Mouse (Mus musculus) MEL (cell line): ENCODE data around the gene Psap. TPM values are rescaled to one million over a fixed set of nuclear protein-coding genes. Genes with fewer than 3 reads are reported as not detected.

Source experiments
- DNase-seq: peaks from one replicate; pipeline ENCODE4 v3.0.0; 2011; ENCODE audit warnings: low read depth, low spot score
- H3K27ac ChIP-seq: 2 replicates; pipeline ENCODE4 v1.5.1; 2012; ENCODE audit warnings: low read depth, mild to moderate bottlenecking, control low read depth, low read length, moderate library complexity; ENCODE audit not compliant: control insufficient read depth
- H3K27me3 ChIP-seq, 2 experiments: fragments of 150-350 bp in 1 of 2; sonication (generic) in 1 of 2; 2 replicates each; pipeline ENCODE4 v1.6.1; 2012; ENCODE audit warnings: low read length in 2 of 2, mild to moderate bottlenecking in 2 of 2, improper control_type of control experiment in 1 of 2, moderate library complexity in 1 of 2; ENCODE audit not compliant: insufficient read depth in 2 of 2, control insufficient read depth in 1 of 2
- H3K36me3 ChIP-seq, 2 experiments: 2 replicates each; pipeline ENCODE4 v1.6.1; 2012 to 2014; ENCODE audit warnings: low read length in 2 of 2, improper control_type of control experiment in 1 of 2, inconsistent platforms in 1 of 2, mild to moderate bottlenecking in 1 of 2; ENCODE audit not compliant: insufficient read depth in 2 of 2, control insufficient read depth in 1 of 2
- H3K4me1 ChIP-seq, 2 experiments: fragments of 150-350 bp in 1 of 2; sonication (generic) in 1 of 2; 2 replicates each; pipeline ENCODE4 v1.6.1; 2012; ENCODE audit warnings: low read length in 2 of 2, improper control_type of control experiment in 1 of 2, mild to moderate bottlenecking in 1 of 2; ENCODE audit not compliant: insufficient read depth in 2 of 2, control insufficient read depth in 1 of 2
- H3K4me3 ChIP-seq, 2 experiments: fragments of 150-350 bp in 1 of 2; sonication (generic) in 1 of 2; 2 replicates each; pipeline ENCODE4 v1.5.1; 2012; ENCODE audit warnings: low read depth in 2 of 2, low read length in 2 of 2, mild to moderate bottlenecking in 2 of 2, moderate library complexity in 2 of 2, control low read depth in 1 of 2, improper control_type of control experiment in 1 of 2; ENCODE audit not compliant: control insufficient read depth in 1 of 2, insufficient read depth in 1 of 2
- H3K79me2 ChIP-seq: 2 replicates; pipeline ENCODE4 v1.6.1; 2012; ENCODE audit warnings: mild to moderate bottlenecking, low read length, moderate library complexity; ENCODE audit not compliant: control insufficient read depth, poor library complexity, insufficient read depth
- H3K9ac ChIP-seq: 2 replicates; pipeline ENCODE4 v1.6.1; 2012; ENCODE audit warnings: low read depth, mild to moderate bottlenecking, control low read depth, low read length, moderate library complexity; ENCODE audit not compliant: control insufficient read depth, poor library complexity, severe bottlenecking
- H3K9me3 ChIP-seq: fragments of 150-350 bp; sonication (generic); replicated peaks from 2 replicates; pipeline ENCODE4 v1.6.1; 2012; ENCODE audit warnings: mild to moderate bottlenecking, low read length, improper control_type of control experiment, moderate library complexity; ENCODE audit not compliant: insufficient read depth
- CHD1 ChIP-seq: IDR thresholded peaks from 2 replicates; pipeline ENCODE4 v1.6.1; 2012; ENCODE audit warnings: low read depth, mild to moderate bottlenecking, inconsistent platforms, low read length, improper control_type of control experiment
- CHD2 ChIP-seq: IDR thresholded peaks from 2 replicates; pipeline ENCODE4 v1.6.1; 2011; ENCODE audit warnings: low read length, improper control_type of control experiment
- CTCF ChIP-seq, 3 experiments: IDR thresholded peaks in 2 of 3; conservative IDR thresholded peaks in 1 of 3; 2 replicates each; pipeline ENCODE4 v1.5.1; 2011 to 2012; ENCODE audit warnings: low read length in 3 of 3, low read depth in 2 of 3, mild to moderate bottlenecking in 2 of 3, improper control_type of control experiment in 1 of 3, inconsistent platforms in 1 of 3, mixed read lengths in 1 of 3, moderate library complexity in 1 of 3; ENCODE audit not compliant: control insufficient read depth in 1 of 3, insufficient read depth in 1 of 3, poor library complexity in 1 of 3, severe bottlenecking in 1 of 3
- E2F4 ChIP-seq: IDR thresholded peaks from 2 replicates; pipeline ENCODE4 v1.6.1; 2011; ENCODE audit warnings: low read depth, low read length, improper control_type of control experiment, borderline replicate concordance
- ELF1 ChIP-seq: IDR thresholded peaks from 2 replicates; pipeline ENCODE4 v1.6.1; 2014; ENCODE audit warnings: low read depth, mild to moderate bottlenecking, inconsistent platforms, low read length, improper control_type of control experiment, moderate library complexity
- ETS1 ChIP-seq: IDR thresholded peaks from 2 replicates; pipeline ENCODE4 v1.6.1; 2012; ENCODE audit warnings: low read depth, mild to moderate bottlenecking, inconsistent platforms, low read length, improper control_type of control experiment, moderate library complexity
- GABPA ChIP-seq: IDR thresholded peaks from 2 replicates; pipeline ENCODE4 v1.6.1; 2012; ENCODE audit warnings: low read depth, mild to moderate bottlenecking, inconsistent platforms, low read length, improper control_type of control experiment, moderate library complexity
- HCFC1 ChIP-seq: IDR thresholded peaks from 2 replicates; pipeline ENCODE4 v1.6.1; 2012; ENCODE audit warnings: low read depth, mild to moderate bottlenecking, inconsistent platforms, low read length, improper control_type of control experiment, moderate library complexity
- JUND ChIP-seq: IDR thresholded peaks from 2 replicates; pipeline ENCODE4 v1.6.1; 2011; ENCODE audit warnings: low read depth, mild to moderate bottlenecking, improper control_type of control experiment, low read length
- KAT2A ChIP-seq: conservative IDR thresholded peaks from 2 replicates; pipeline ENCODE4 v1.6.1; 2012; ENCODE audit warnings: low read depth, low read length, improper control_type of control experiment, inconsistent platforms
- MAFK ChIP-seq: IDR thresholded peaks from 2 replicates; pipeline ENCODE4 v1.6.1; 2011; ENCODE audit warnings: low read depth, mild to moderate bottlenecking, low read length, improper control_type of control experiment, borderline replicate concordance
- MAZ ChIP-seq: IDR thresholded peaks from 2 replicates; pipeline ENCODE4 v1.6.1; 2012; ENCODE audit warnings: low read depth, mild to moderate bottlenecking, inconsistent platforms, low read length, improper control_type of control experiment
- MEF2A ChIP-seq: IDR thresholded peaks from 2 replicates; pipeline ENCODE4 v1.6.1; 2014; ENCODE audit warnings: low read depth, mild to moderate bottlenecking, inconsistent platforms, low read length, improper control_type of control experiment; ENCODE audit not compliant: poor library complexity, insufficient replicate concordance, severe bottlenecking; ENCODE audit errors: extremely low read depth
- MXI1 ChIP-seq: IDR thresholded peaks from 2 replicates; pipeline ENCODE4 v1.6.1; 2011; ENCODE audit warnings: mild to moderate bottlenecking, low read depth, low read length, improper control_type of control experiment
- MYB ChIP-seq: IDR thresholded peaks from 2 replicates; pipeline ENCODE4 v1.6.1; 2011; ENCODE audit warnings: mild to moderate bottlenecking, low read depth, low read length, improper control_type of control experiment
- MYC ChIP-seq: IDR thresholded peaks from 2 replicates; pipeline ENCODE4 v1.6.1; 2011; ENCODE audit warnings: low read depth, mild to moderate bottlenecking, low read length, improper control_type of control experiment, moderate library complexity
- NRF1 ChIP-seq: IDR thresholded peaks from 2 replicates; pipeline ENCODE4 v1.6.1; 2014; ENCODE audit warnings: low read depth, mild to moderate bottlenecking, inconsistent platforms, low read length, improper control_type of control experiment, moderate library complexity; ENCODE audit not compliant: poor library complexity, insufficient read depth, severe bottlenecking
- POLR2A ChIP-seq, 2 experiments: IDR thresholded peaks; 2 replicates each; pipeline ENCODE4 v1.6.1; 2011 to 2012; ENCODE audit warnings: low read length in 2 of 2, mild to moderate bottlenecking in 2 of 2, control low read depth in 1 of 2, improper control_type of control experiment in 1 of 2, low read depth in 1 of 2, moderate library complexity in 1 of 2; ENCODE audit not compliant: control insufficient read depth in 1 of 2, insufficient read depth in 1 of 2, poor library complexity in 1 of 2
- POLR2AphosphoS2 ChIP-seq: IDR thresholded peaks from 2 replicates; pipeline ENCODE4 v1.6.1; 2011; ENCODE audit warnings: low read length, improper control_type of control experiment
- POLR2AphosphoS5 ChIP-seq: IDR thresholded peaks from 2 replicates; pipeline ENCODE4 v1.6.1; 2012; ENCODE audit warnings: low read depth, borderline replicate concordance, mild to moderate bottlenecking, inconsistent platforms, low read length, moderate library complexity, mixed read lengths
- RAD21 ChIP-seq: IDR thresholded peaks from 2 replicates; pipeline ENCODE4 v1.6.1; 2011; ENCODE audit warnings: mild to moderate bottlenecking, low read depth, low read length, improper control_type of control experiment
- RCOR1 ChIP-seq: IDR thresholded peaks from 2 replicates; pipeline ENCODE4 v1.6.1; 2012; ENCODE audit warnings: low read depth, mild to moderate bottlenecking, inconsistent platforms, low read length, improper control_type of control experiment
- SIN3A ChIP-seq: IDR thresholded peaks from 2 replicates; pipeline ENCODE4 v1.6.1; 2012; ENCODE audit warnings: low read length, improper control_type of control experiment, inconsistent platforms
- SMC3 ChIP-seq: IDR thresholded peaks from 2 replicates; pipeline ENCODE4 v1.6.1; 2011; ENCODE audit warnings: low read depth, low read length, improper control_type of control experiment
- TAL1 ChIP-seq: IDR thresholded peaks from 2 replicates; pipeline ENCODE4 v1.6.1; 2012; ENCODE audit warnings: mild to moderate bottlenecking, inconsistent platforms, low read length, moderate library complexity, mixed read lengths
- TBP ChIP-seq: IDR thresholded peaks from 2 replicates; pipeline ENCODE4 v1.8.0; 2011; ENCODE audit warnings: low read depth, low read length, improper control_type of control experiment
- TCF12 ChIP-seq: IDR thresholded peaks from 2 replicates; pipeline ENCODE4 v1.6.1; 2014; ENCODE audit warnings: low read depth, mild to moderate bottlenecking, inconsistent platforms, low read length, improper control_type of control experiment, moderate library complexity
- UBTF ChIP-seq: IDR thresholded peaks from 2 replicates; pipeline ENCODE4 v1.6.1; 2012; ENCODE audit warnings: low read depth, mild to moderate bottlenecking, inconsistent platforms, low read length, improper control_type of control experiment, moderate library complexity, borderline replicate concordance; ENCODE audit not compliant: insufficient read depth
- USF2 ChIP-seq, 2 experiments: IDR thresholded peaks; 2 replicates each; pipeline ENCODE4 v1.6.1; 2011 to 2012; ENCODE audit warnings: improper control_type of control experiment in 2 of 2, low read length in 2 of 2, borderline replicate concordance in 1 of 2, inconsistent platforms in 1 of 2, low read depth in 1 of 2, mild to moderate bottlenecking in 1 of 2; ENCODE audit not compliant: insufficient read depth in 1 of 2
- ZNF384 ChIP-seq: IDR thresholded peaks from 2 replicates; pipeline ENCODE4 v1.6.1; 2012; ENCODE audit warnings: low read depth, mild to moderate bottlenecking, inconsistent platforms, low read length, improper control_type of control experiment
- polyA plus RNA-seq, 2 experiments: library from polyadenylated mRNA; stranded (reverse) in 1 of 2; unstranded in 1 of 2; fragments of >175 nt in 1 of 2; fragments of >200 nt in 1 of 2; gene quantifications; 2 replicates each; pipeline versions ENCODE4 v1.2.1 to v1.2.4; 2012; ENCODE audit warnings: low replicate concordance in 2 of 2, low read depth in 1 of 2; ENCODE audit not compliant: insufficient read length in 2 of 2, insufficient read depth in 1 of 2, missing spikeins in 1 of 2
- total RNA-seq: library from RNA; depleted of rRNA; stranded (reverse); fragments of 300-350 nt; gene quantifications from 2 replicates; pipeline ENCODE4 v1.2.3, GENCODE M21; 2012

Psap gene
- total and polyA plus RNA-seq, 3 experiments: 56.8 to 153 (median 106) TPM

- no peak for TF ChIP-seq NRF1
- no peak for TF ChIP-seq ELF1
- no peak for TF ChIP-seq MAFK
- TF ChIP-seq ZNF384: no peak
- TF ChIP-seq POLR2AphosphoS2: no peak
- no peak for TF ChIP-seq KAT2A
- no peak for TF ChIP-seq TAL1
- TF ChIP-seq CHD2: peak; percentile 78
- no peak for TF ChIP-seq MYC
- peak; percentile 52 for TF ChIP-seq SIN3A
- TF ChIP-seq JUND: 0 out of 2 replicates have a peak, but pooled peaks have one; percentile 18
Observed at GRCm38 (mm10) chr10:60346701-60347405, 69.4 kb downstream of the Psap start, which contains the start of gene Vsir (continued).

GRCm38 (mm10) chr10:60347768-60348610 is 70.6 kb downstream of the Psap start:
- peak; percentile 66 for DNase-seq
- H3K9ac ChIP-seq: peak overlapping the region; percentile 56
- H3K9me3 ChIP-seq: no peaks in the 10 kb centered on the region
- peaks cover 0 to 23% of the 10 kb centered on the region in 2 experiments; a peak in 2 of 4 replicates for H3K36me3 ChIP-seq
- peak overlapping the region; percentile 41 for H3K27ac ChIP-seq
- peak overlapping the region; percentile 50 to 64 for H3K4me3 ChIP-seq
- H3K4me1 ChIP-seq: peaks cover 11 to 32% of the 10 kb centered on the region in 2 experiments
- H3K79me2 ChIP-seq: no peaks in the 10 kb centered on the region; the same call in 1 of the 2 replicates
- no peaks in the 10 kb centered on the region for H3K27me3 ChIP-seq
- TF ChIP-seq MAFK: no peak
- TF ChIP-seq MYB: no peak
- TF ChIP-seq POLR2AphosphoS5: no peak
- TF ChIP-seq UBTF: no peak
- 0 out of 2 replicates have a peak, but pooled peaks have one; percentile 17 for TF ChIP-seq ELF1
- no peak for TF ChIP-seq HCFC1
- TF ChIP-seq GABPA: no peak
- no peak; the same call in 1 of the 2 replicates for TF ChIP-seq MAZ
- TF ChIP-seq USF2 (IDR thresholded peaks at IDR 0.05; ENCODE audit: borderline replicate concordance in 1 of 2, insufficient read depth in 1 of 2, low read depth in 1 of 2, low read length in 2 of 2): no peak
- TF ChIP-seq RAD21: no peak
- no peak for TF ChIP-seq MYC
- no peak for TF ChIP-seq MEF2A
- no peak for TF ChIP-seq SMC3
- no peak for TF ChIP-seq KAT2A
- peak; percentile 36; the same call in 1 of the 2 replicates for TF ChIP-seq TBP
- no peak for TF ChIP-seq ZNF384
- peak; percentile 78 for TF ChIP-seq TCF12
- peak; percentile 58; the same call in 1 of the 2 replicates for TF ChIP-seq ETS1
- TF ChIP-seq RCOR1: 0 out of 2 replicates have a peak, but pooled peaks have one; percentile 22
- no peak for TF ChIP-seq JUND
- no peak; a peak in 1 of 6 replicates for TF ChIP-seq CTCF (IDR thresholded peaks at IDR 0.05 in 2 of 3, conservative IDR thresholded peaks at IDR 0.05 in 1 of 3; ENCODE audit: control insufficient read depth in 1 of 3, insufficient read depth in 1 of 3, low read depth in 2 of 3, low read length in 3 of 3, poor library complexity in 1 of 3, severe bottlenecking in 1 of 3)
- TF ChIP-seq POLR2A (IDR thresholded peaks at IDR 0.05; ENCODE audit: control insufficient read depth in 1 of 2, insufficient read depth in 1 of 2, low read depth in 1 of 2, low read length in 2 of 2, poor library complexity in 1 of 2): peak in 1 of 2 experiments; percentile 41; a peak in 1 of 4 replicates
- TF ChIP-seq MXI1: no peak
- TF ChIP-seq SIN3A: peak; percentile 52
- no peak for TF ChIP-seq E2F4
- TF ChIP-seq CHD1: no peak
